Mouse (Mus musculus): Measurements from ENCODE around the gene 4930512M02Rik.
"Not testable (repeated sequence)": the region's sequence is repeated elsewhere in the genome, so short reads cannot be mapped to it uniquely, and the experiment has no call there.

The 4930512M02Rik gene

DNA sequence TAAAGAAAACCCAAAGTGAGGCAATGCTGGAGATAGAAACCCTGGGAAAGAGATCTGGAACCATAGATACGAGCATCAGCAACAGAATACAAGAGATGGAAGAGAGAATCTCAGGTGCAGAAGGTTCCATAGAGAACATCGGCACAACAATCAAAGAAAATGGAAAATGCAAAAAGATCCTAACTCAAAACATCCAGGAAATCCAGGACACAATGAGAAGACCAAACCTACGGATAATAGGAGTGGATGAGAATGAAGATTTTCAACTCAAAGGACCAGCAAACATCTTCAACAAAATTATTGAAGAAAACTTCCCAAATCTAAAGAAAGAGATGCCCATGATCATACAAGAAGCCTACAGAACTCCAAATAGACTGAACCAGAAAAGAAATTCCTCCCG, at the start of gene 4930512M02Rik:
Gene 4930512M02Rik, minus strand, starts transcription at position 101 of the 400 bp plus-strand sequence.
- DNase-seq (ENCODE audit: low read depth, low spot score): not testable (repeated sequence)

DNA sequence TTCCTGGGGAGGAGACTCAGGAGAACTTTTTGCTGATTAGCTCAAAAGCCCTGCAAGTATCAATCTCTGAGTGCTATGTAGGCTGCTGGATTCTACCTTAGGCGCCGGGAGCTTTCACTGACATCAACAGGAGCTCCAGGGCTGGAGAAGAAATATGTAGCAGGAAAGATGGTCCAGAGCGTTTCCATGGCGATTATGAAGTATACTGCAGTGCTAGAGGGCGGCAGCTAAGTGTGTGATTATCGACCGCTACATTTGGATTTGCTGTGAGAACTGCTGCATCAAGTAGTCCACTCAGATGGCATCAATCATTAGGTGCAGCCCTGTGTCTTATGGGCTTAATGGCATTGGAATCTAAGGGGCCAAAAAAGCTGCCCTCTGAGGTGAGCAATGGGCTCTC, 49.5 kb upstream of the 4930512M02Rik start:
- no peak for DNase-seq (ENCODE audit: low read depth, low spot score)

GRCm38 (mm10) chr11:11676068-11676741, 48.6 kb upstream of the 4930512M02Rik start:
- DNase-seq (ENCODE audit: low read depth, low spot score): no peak

- no peak for DNase-seq (ENCODE audit: low read depth, low spot score)
Measured at GRCm38 (mm10) chr11:11675063-11675462, 47.4 kb upstream of the 4930512M02Rik start.

DNA sequence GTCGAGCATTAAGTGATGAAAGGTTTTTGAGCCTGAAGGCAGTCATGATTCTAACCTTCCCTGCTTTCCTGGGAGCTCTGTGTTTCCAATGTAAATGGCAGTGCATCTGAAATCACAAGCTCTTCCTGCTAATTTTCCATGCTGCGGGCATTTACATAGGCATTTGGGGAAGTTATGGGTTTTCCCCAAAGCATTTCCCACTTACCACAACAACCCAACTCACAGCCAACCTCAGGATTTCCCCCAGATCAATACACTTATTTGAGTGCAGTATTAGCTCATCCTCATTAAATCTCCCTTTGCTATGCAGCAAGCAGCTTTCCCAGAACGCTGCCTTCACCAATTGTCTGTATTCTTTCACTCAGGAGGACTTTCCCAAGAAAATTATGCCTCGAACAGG, 45.3 kb upstream of the 4930512M02Rik start:
- DNase-seq (ENCODE audit: low read depth, low spot score): no peak

DNA sequence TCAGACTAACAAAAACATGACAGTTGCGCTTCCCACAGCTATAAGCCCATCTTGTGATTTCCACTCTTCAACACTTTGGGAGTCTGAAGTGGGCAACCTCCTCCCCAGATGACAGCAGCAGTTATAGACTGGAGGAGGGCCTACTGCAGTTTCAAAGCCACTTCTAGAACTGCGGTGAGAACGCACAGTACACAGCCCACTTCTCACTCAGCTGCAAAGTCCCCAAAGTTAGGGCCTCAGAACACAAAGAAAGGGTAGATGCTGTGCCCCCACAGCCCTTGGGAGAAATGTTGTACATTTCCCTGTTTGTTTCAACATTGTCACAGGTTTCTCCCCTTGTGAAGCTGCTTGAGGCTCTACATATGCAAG, 40.3 kb upstream of the 4930512M02Rik start:
- DNase-seq (ENCODE audit: low read depth, low spot score): no peak

- no peak for DNase-seq (ENCODE audit: low read depth, low spot score)
Measured at GRCm38 (mm10) chr11:11667254-11667921, 39.8 kb upstream of the 4930512M02Rik start.

DNA sequence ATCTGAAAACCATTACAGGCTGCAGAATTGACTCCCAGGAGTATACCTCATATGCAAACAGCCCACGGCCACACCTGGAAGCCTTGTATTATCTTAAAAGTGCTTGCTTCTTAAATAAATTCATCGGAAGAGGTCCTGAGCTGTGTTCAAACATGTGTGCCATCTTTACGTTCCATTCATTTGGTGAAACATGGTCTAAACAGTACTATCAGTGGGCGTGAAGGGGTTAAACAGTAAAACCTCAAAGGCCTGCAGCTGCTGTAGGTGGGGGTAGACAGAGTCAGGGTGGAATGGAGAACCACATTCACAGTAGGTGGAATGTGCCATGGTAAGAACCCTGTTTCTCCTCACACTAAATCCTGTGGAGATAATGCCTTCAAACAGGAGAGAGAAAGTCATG, 33.0 kb upstream of the 4930512M02Rik start:
- DNase-seq (ENCODE audit: low read depth, low spot score): no peak

DNA sequence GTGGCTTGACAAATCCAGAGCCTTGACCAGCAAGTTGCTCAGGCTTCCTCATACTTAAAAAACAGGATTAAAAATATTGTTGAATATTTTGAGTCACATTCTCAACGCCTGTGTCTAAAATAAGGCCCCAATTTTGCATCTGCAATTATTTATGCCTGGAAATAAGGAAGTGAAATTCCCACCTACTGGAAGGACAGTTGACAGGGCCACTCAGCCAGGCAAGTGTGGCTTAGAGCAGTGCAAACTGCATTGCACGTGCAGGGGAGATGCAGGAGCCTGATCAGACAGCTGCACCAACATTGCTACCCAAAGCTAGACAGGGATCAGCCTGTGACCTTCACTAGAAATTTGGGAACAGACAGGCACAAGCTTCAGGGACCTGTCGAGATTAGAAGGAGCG, 31.2 kb upstream of the 4930512M02Rik start:
- no peak for DNase-seq (ENCODE audit: low read depth, low spot score)

DNA sequence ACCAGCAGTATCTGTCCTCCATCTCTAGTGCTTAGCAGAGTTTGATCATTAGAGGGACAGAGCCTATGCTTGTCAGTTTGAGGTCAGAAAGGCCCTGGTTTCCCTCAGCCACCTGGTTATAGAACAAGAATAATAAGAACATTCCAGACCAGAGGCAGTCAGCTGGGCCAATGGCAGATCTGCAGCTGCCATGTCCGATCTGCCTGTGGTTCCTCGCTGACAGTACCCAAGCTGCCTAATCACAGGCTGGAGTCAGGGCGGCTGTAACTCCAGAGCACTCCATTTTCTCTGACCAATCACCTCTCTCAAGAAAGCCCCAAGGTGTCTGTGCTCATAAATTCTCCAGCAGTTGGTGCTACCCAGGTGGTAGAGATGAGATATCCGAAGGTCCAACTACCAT, 30.0 kb upstream of the 4930512M02Rik start:
- no peak for DNase-seq (ENCODE audit: low read depth, low spot score)

GRCm38 (mm10) chr11:11656995-11657530, 29.4 kb upstream of the 4930512M02Rik start:
- no peak for DNase-seq (ENCODE audit: low read depth, low spot score)

GRCm38 (mm10) chr11:11656388-11656787, 28.8 kb upstream of the 4930512M02Rik start:
- DNase-seq (ENCODE audit: low read depth, low spot score): no peak

GRCm38 (mm10) chr11:11644303-11644702, 16.7 kb upstream of the 4930512M02Rik start:
- DNase-seq (ENCODE audit: low read depth, low spot score): no peak

- no peak for DNase-seq (ENCODE audit: low read depth, low spot score)
Measured at GRCm38 (mm10) chr11:11624073-11624705, 3.4 kb downstream of the 4930512M02Rik start.

GRCm38 (mm10) chr11:11609243-11609642, 18.4 kb downstream of the 4930512M02Rik start:
- no peak for DNase-seq (ENCODE audit: low read depth, low spot score)

DNA sequence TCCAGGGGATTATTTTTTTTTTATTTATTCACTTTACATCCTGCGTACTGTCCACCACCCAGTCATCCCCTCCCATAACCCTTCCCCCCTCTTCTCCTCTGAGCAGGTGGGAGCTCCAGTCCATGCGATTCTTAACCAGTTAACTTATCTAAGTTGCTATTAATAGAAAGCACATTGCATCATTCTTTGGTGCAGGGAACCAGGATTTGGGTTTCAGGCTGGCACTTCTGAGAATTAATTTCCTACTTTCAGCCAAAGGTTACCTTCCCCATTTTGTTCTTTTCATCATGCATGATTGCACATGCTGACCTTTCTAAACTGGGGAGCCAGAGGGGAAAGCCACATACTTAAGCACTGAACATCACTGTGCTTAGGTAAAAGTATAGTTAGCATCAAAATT, 40.3 kb downstream of the 4930512M02Rik start:
- no peak for DNase-seq (ENCODE audit: low read depth, low spot score)

DNA sequence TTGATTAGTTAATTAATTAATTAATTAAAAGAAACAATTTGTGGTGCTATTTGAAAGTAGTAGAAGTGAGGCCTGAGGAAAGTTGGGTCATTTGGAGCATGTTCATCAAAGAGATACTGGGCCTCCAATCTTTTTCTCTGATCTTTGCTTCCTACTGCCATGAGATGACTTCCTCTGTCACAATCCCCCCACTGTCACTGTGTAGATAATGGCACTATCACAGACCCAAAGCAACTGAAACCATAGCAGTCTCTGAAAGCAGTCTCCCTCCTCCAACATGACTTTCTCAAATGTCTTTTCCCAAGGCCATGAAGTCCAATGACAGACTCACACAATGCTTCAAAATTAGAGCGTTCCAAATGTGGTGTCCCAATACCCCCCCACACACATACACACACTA, 41.2 kb downstream of the 4930512M02Rik start:
- DNase-seq (ENCODE audit: low read depth, low spot score): no peak

DNA sequence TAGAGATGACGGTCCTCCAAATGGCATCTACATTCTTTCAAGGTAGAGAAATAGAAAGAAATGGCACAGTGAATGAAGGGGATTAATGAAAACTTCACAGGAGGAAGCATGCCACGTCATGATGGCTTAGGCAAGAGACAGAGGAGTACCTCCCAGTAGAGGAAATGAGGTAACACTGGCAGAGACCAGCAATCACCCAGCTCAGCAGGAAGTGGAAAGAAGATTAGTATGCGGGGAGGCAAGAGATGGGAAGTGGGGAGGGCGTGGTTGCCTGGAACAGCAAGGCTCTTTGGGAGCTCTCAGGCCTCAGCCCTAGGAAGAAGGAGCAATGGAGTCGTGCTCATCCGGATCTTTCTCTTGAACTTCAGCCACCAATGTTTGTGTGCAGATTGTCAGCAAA, 53.9 kb downstream of the 4930512M02Rik start:
- no peak for DNase-seq (ENCODE audit: low read depth, low spot score)

- DNase-seq (ENCODE audit: low read depth, low spot score): no peak
Measured at GRCm38 (mm10) chr11:11570747-11571146, 56.9 kb downstream of the 4930512M02Rik start.

GRCm38 (mm10) chr11:11569466-11570132, 58.0 kb downstream of the 4930512M02Rik start:
- no peak for DNase-seq (ENCODE audit: low read depth, low spot score)

DNA sequence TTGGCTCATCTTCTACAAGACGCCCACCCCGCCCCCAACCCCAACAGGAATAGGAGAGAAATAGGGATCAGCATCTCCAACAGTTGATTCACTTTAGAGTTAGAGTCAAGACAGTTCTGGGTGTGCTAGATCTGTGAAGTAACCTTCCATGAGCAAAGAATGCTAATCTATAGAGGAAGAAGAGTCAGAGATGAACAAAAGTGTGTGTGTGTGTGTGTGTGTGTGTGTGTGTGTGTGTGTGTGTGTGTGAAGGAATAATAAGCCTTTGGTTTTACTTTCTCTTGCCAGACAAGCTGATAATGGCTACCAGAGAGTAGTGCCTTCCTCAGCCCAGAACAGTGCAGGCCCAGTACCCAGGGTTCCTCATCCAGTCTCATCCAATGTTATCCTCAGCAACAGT, 59.6 kb downstream of the 4930512M02Rik start:
- DNase-seq (ENCODE audit: low read depth, low spot score): no peak
